Mouse (Mus musculus) hindbrain, embryonic 16.5 days (tissue): ENCODE measurements around the gene Eea1. TPM values are rescaled to one million over a fixed set of nuclear protein-coding genes. Genes with fewer than 3 reads are reported as not detected.

Source experiments
- polyA plus RNA-seq: library from polyadenylated mRNA; unstranded; fragments of >200 nt; fragmentation: Nextera tagmentation; extraction: Ambion mirVana; gene quantifications from 2 replicates; pipeline ENCODE4 v1.2.1, GENCODE M21; 2015

Gene Eea1
- polyA plus RNA-seq, 1 experiment from 2014 or later = 23.2 TPM

Other genes starting within 250 kb of the Eea1 start
- not detected in 2 replicates for gene Gm33543, start 97.7 kb upstream of the Eea1 start, polyA plus RNA-seq
- not detected in 2 replicates for gene Gm5426, start 196.0 kb downstream of the Eea1 start, polyA plus RNA-seq